Mouse (Mus musculus) hindbrain, embryonic 11.5 days (tissue): ENCODE measurements around the gene Tnfrsf21. TPM values are rescaled to one million over a fixed set of nuclear protein-coding genes. Genes with fewer than 3 reads are reported as not detected.

ENCODE experiments used
- ATAC-seq: fragments of 200-750 bp; cut with Nextera tagmentation; 2 replicates; pipeline ENCODE4 v1.8.0; 2017; ENCODE audit warnings: mild to moderate bottlenecking, moderate TSS enrichment, moderate library complexity; ENCODE audit not compliant: low FRiP score
- DNase-seq: peaks from one replicate; pipeline ENCODE4 v3.0.0-alpha.2; 2015; ENCODE audit warnings: low spot score
- H3K27ac ChIP-seq: fragments of 300-500 bp; sonication (generic); 2 replicates; pipeline ENCODE4 v1.5.1; 2014; ENCODE audit warnings: mild to moderate bottlenecking, low read depth, low read length
- H3K27me3 ChIP-seq: fragments of 300-500 bp; sonication (generic); 2 replicates; pipeline ENCODE4 v1.6.1; 2014; ENCODE audit warnings: mild to moderate bottlenecking, low read length, moderate library complexity, mixed read lengths; ENCODE audit not compliant: control insufficient read depth, insufficient read depth
- H3K36me3 ChIP-seq: fragments of 300-500 bp; sonication (generic); 2 replicates; pipeline ENCODE4 v1.6.1; 2014; ENCODE audit warnings: mild to moderate bottlenecking, low read length, moderate library complexity, mixed read lengths; ENCODE audit not compliant: control insufficient read depth, insufficient read depth
- H3K4me1 ChIP-seq: fragments of 300-500 bp; sonication (generic); replicated peaks from 2 replicates; pipeline ENCODE4 v1.6.1; 2014; ENCODE audit warnings: low read length, mixed read lengths; ENCODE audit not compliant: control insufficient read depth, insufficient read depth
- H3K4me2 ChIP-seq: fragments of 300-500 bp; sonication (generic); replicated peaks from 2 replicates; pipeline ENCODE4 v1.6.1; 2014; ENCODE audit warnings: mild to moderate bottlenecking, low read depth, low read length
- H3K4me3 ChIP-seq: fragments of 300-500 bp; sonication (generic); 2 replicates; pipeline ENCODE4 v1.5.1; 2014; ENCODE audit warnings: low read depth, low read length
- H3K9ac ChIP-seq: fragments of 300-500 bp; sonication (generic); 2 replicates; pipeline ENCODE4 v1.6.1; 2014; ENCODE audit warnings: low read depth, low read length
- H3K9me3 ChIP-seq: fragments of 300-500 bp; sonication (generic); 2 replicates; pipeline ENCODE4 v1.6.1; 2016; ENCODE audit warnings: low read length; ENCODE audit not compliant: control insufficient read depth
- WGBS: fragments of 180-500 bp; shearing (Covaris S2); extraction: QIAGEN DNeasy Blood & Tissue Kit; methylation state at CpG from one replicate; pipeline ENCODE4 v1.1.7; 2014; 5-methylcytosine and 5-hydroxymethylcytosine counted together
- polyA plus RNA-seq: library from polyadenylated mRNA; unstranded; fragments of >200 nt; fragmentation: Nextera tagmentation; extraction: Ambion mirVana; gene quantifications from 2 replicates; pipeline ENCODE4 v1.2.1, GENCODE M21; 2014

The Tnfrsf21 gene
- polyA plus RNA-seq, 1 experiment from 2014 or later = 29.5 TPM

DNA sequence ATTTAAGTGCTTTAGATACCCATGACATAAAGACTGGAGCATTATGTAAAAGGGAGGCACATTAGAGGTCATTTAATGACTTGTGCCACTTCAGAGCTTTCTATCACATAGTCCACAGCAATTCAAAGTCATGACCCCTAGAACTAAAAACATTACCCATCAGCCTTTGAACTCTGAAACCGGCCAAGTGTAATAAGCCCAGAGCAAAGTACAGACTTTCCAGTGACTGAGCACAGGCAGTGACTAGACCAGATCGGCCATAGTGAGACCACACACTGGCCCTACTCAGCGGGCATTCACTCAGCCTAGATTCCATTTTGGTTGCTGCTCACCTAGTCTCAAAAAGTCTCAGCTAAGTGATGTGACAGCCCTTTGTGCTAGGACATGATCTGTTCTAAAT, 89.8 kb downstream of the Tnfrsf21 start:
- no peak overlapping the region for H3K27ac ChIP-seq

DNA sequence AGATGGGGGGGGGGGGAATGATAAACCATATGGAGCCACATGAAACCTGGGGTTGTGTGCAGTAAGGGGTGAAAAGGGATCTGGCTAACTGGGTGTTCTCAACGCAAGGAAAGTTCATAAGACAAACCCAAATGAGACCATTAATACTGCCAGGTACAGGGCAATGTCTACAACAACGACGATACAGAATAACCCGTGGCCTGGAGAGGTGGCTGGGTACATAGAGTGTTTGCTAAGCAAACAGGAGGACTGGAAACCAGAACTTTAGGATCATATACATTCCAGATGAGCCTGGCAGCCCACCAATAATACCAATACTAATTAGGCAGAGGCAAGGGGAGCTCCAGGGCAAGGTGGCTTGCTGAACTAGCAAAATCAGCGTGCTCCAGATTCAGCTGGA, 91.0 kb downstream of the Tnfrsf21 start:
- no peak overlapping the region for H3K27ac ChIP-seq
- H3K9ac ChIP-seq = no peak overlapping the region
- H3K4me3 ChIP-seq = no peak overlapping the region
- H3K27me3 ChIP-seq = no peaks in the 10 kb centered on the region
- H3K4me2 ChIP-seq = no peak overlapping the region
- ATAC-seq (no peak), DNase-seq (no peak)
- H3K4me1 ChIP-seq = no peaks in the 10 kb centered on the region
- no peaks in the 10 kb centered on the region for H3K36me3 ChIP-seq
- WGBS = 91% methylated on average over 5 of the region's 5 CpGs
- H3K9me3 ChIP-seq = no peaks in the 10 kb centered on the region

More for the DNA sequence above, 89.8 kb downstream of the Tnfrsf21 start:
- WGBS = 84% methylated on average over 3 of the region's 3 CpGs
- Histone ChIP-seq H3K27me3 (no peaks in the 10 kb centered on the region), H3K9ac (no peak overlapping the region), H3K4me2 (no peak overlapping the region), H3K36me3 (no peaks in the 10 kb centered on the region), H3K4me1 (no peaks in the 10 kb centered on the region), H3K9me3 (no peaks in the 10 kb centered on the region), H3K4me3 (no peak overlapping the region)
- no peak for DNase-seq
- ATAC-seq = no peak

DNA sequence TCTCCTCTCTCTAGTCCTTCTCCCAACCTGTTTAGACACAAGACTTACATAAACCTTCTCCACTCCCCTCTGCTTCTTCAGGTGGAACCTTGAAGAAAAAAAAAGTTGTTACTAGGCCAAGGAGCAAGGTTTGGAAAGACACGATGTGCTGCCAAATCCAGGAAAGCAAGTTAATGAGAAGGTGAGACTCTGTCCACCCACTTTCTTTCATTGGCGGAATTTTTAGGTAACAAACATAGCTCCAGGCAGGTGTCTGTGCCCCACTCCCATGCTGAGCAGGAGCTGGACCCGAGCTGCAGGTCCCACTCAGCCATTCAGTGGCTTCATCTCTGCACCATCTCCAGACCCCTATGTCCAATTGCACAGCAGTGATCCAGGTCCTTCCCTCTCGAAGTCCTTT, 93.1 kb downstream of the Tnfrsf21 start:
- no peak for ATAC-seq
- 85% methylated on average over 4 of the region's 4 CpGs for WGBS
- H3K4me1 ChIP-seq = no peaks in the 10 kb centered on the region

DNA sequence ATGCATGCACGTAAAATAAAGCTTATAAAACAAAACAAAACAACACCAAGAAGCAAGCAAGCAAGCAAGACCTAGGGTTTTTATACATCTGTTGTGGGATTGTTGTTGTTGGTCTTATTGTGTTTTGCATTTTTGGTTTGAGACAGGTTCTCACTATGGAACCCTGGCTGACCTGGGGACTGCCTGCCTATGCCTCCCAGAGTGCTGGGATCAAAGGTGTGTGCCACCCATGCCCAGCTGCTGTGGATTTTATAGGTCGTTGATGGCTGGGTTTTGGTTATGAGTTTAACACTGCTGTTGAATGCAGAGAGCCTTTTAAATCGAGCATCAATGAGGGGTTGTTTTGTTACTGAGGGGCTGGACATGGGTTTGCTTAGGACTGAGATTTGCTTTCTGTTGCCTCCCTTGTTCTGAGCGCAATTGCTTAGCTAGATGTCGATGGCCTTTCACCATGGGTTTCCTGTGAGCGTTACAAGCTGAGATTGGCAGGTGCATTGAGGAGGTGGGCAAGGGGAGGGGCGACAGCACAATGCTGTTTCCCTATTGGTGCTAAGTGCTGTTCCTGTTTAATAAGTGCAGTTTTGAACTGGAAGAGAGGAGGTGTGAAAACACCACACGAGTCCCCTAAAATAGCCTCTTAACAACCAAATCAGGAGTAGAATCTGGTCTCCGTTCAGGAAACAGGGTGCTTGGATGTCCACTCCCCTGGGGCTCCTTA, 94.0 kb downstream of the Tnfrsf21 start:
- Histone ChIP-seq H3K4me3 (no peak overlapping the region), H3K27me3 (no peaks in the 10 kb centered on the region), H3K9me3 (no peaks in the 10 kb centered on the region), H3K4me1 (no peaks in the 10 kb centered on the region), H3K36me3 (no peaks in the 10 kb centered on the region), H3K27ac (no peak overlapping the region), H3K4me2 (no peak overlapping the region), H3K9ac (no peak overlapping the region)
- DNase-seq = no peak
- no peak for ATAC-seq
- 84% methylated on average over 9 of the region's 9 CpGs for WGBS

More for the DNA sequence above, 93.1 kb downstream of the Tnfrsf21 start:
- no peak for DNase-seq
- Histone ChIP-seq H3K27ac (no peak overlapping the region), H3K36me3 (no peaks in the 10 kb centered on the region), H3K9ac (no peak overlapping the region), H3K27me3 (no peaks in the 10 kb centered on the region), H3K4me2 (no peak overlapping the region), H3K9me3 (no peaks in the 10 kb centered on the region), H3K4me3 (no peak overlapping the region)

DNA sequence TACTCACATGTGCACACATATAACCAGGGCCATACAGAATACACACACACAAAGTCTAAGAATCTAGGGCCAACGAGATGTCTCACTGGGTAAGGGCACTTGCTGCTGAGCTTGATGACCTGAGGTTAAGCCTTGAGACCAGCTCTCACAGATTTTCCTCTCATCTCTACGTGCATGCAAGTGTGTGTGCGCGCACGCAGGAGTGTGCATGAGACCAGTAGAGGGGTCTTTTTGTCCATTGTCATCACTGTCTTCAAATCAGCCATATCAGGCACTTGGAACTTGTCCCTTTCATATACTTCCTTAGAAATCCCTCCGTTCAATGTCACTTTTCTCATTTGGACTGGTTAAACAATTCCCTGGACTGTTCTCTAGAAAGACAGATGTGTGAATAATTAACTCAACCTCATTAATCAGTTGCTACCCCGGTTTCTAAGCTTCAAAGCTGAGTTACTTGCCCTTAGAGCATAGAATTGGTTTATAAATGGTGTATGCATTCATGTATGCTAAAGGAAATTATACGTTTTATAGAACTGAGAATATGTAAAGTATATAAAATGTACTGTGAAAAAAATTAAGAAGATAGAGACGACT, 97.1 kb downstream of the Tnfrsf21 start:
- DNase-seq (no peak), ATAC-seq (no peak)
- 59% methylated on average over 9 of the region's 9 CpGs for WGBS

DNA sequence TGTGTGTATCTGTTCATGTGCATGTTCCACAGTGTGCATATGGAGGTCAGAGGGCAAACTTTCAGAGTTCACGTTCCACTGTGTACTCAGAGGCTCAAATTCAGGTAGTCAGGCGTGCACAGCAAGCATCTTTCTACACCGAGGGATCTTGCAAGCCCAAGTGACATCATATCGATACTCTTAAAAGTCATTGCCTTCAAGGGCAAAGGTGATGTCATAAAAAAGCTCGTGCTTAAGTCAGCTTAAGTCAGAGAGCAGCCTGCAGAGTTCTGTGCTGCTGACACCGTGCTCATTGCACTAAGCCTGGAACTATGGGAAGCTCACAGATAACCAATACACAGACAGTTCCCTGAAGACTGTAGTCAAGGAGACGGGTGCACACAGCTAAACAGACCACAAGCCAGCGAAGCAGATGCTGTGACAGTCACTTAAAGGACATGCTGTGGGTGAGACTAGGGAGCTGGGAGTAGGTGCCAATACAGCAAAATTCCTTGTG, 97.8 kb downstream of the Tnfrsf21 start:
- H3K27ac ChIP-seq = no peak overlapping the region
- H3K36me3 ChIP-seq = no peaks in the 10 kb centered on the region
- no peak for ATAC-seq
- H3K9ac ChIP-seq = no peak overlapping the region
- DNase-seq = no peak
- no peak overlapping the region for H3K4me3 ChIP-seq
- H3K27me3 ChIP-seq = no peaks in the 10 kb centered on the region
- H3K4me2 ChIP-seq = no peak overlapping the region
- no peaks in the 10 kb centered on the region for H3K9me3 ChIP-seq
- H3K4me1 ChIP-seq = no peaks in the 10 kb centered on the region
- 68% methylated on average over 8 of the region's 8 CpGs for WGBS

More for the DNA sequence above, 97.1 kb downstream of the Tnfrsf21 start:
- Histone ChIP-seq H3K27ac (no peak overlapping the region), H3K4me2 (no peak overlapping the region), H3K27me3 (no peaks in the 10 kb centered on the region), H3K9me3 (no peaks in the 10 kb centered on the region), H3K4me3 (no peak overlapping the region), H3K4me1 (no peaks in the 10 kb centered on the region), H3K36me3 (no peaks in the 10 kb centered on the region), H3K9ac (no peak overlapping the region)

DNA sequence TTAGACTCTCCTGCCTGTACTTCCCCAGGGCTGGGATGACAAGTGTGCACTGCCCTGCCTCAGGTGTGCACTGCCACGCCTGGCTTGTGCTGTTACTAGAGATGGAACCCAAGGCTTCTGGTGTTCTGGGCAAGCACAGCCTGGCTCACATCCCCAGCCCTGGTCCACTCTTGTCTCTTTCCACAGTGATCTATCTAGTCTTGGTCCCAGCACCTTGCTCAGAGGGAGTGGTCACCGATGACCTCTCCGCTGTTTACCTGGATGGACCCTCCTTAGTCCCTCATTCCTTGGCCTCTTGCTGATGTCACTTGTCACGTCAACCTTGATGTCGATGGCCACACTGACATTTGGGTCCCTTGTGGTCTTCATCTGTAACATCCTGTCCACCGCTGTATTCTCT, 98.6 kb downstream of the Tnfrsf21 start:
- H3K36me3 ChIP-seq = no peaks in the 10 kb centered on the region
- DNase-seq (no peak), ATAC-seq (no peak)
- 94% methylated on average over 6 of the region's 6 CpGs for WGBS
- no peaks in the 10 kb centered on the region for H3K9me3 ChIP-seq
- H3K4me3 ChIP-seq = no peak overlapping the region
- no peaks in the 10 kb centered on the region for H3K4me1 ChIP-seq
- no peak overlapping the region for H3K9ac ChIP-seq
- no peaks in the 10 kb centered on the region for H3K27me3 ChIP-seq
- no peak overlapping the region for H3K4me2 ChIP-seq
- H3K27ac ChIP-seq = no peak overlapping the region

DNA sequence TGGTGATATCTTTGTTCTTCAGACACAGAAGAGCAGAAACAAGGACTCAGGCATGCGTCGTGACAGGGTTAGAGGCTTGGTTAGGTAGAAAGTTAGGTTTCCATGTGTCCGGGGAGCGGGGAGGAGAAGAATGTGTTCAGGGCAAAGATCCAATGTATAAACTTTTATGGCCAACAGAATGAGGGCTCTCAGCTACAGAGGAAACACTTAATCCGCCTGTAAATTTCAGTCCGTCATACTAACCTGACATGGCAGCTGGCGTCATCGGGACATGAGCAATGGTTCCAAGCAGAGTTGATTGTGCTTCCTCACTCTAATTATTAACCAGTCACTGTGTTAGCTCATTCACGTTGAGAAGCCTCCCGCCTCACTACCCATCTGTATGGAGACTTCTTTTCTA, 100.4 kb downstream of the Tnfrsf21 start:
- DNase-seq = no peak
- Histone ChIP-seq H3K4me3 (no peak overlapping the region), H3K9me3 (no peaks in the 10 kb centered on the region), H3K27me3 (no peaks in the 10 kb centered on the region), H3K27ac (no peak overlapping the region), H3K4me1 (no peaks in the 10 kb centered on the region), H3K4me2 (no peak overlapping the region), H3K36me3 (no peaks in the 10 kb centered on the region), H3K9ac (no peak overlapping the region)
- WGBS = 79% methylated on average over 10 of the region's 10 CpGs
- ATAC-seq = no peak

DNA sequence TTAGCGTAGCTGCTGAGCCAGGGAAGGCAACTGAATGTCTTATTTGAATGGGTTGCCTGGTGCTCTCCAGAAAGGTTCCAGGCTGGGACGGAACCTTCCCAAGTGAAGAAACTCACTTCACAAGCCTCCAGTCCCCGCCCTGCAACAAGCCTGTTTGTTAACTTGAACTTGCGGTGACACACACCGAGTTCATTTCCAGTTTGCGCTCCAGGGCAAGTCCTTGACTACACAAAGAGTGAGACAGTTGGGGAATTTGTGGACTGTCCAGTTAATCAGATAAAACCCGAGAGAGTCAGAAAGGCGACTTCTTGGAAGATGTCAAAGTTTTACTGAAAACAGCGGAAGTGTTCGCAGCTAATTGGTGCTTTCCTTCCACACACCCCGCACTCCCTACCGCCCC, 103.1 kb downstream of the Tnfrsf21 start:
- no peaks in the 10 kb centered on the region for H3K36me3 ChIP-seq
- no peak overlapping the region for H3K9ac ChIP-seq
- H3K27me3 ChIP-seq = no peaks in the 10 kb centered on the region
- H3K9me3 ChIP-seq = no peaks in the 10 kb centered on the region
- ATAC-seq (no peak), DNase-seq (no peak)
- H3K27ac ChIP-seq = no peak overlapping the region
- WGBS = 90% methylated on average over 12 of the region's 12 CpGs
- no peaks in the 10 kb centered on the region for H3K4me1 ChIP-seq
- no peak overlapping the region for H3K4me3 ChIP-seq
- H3K4me2 ChIP-seq = no peak overlapping the region
